8 mouse cellular contexts compared by ENCODE assay signal in the genomic region with DNA sequence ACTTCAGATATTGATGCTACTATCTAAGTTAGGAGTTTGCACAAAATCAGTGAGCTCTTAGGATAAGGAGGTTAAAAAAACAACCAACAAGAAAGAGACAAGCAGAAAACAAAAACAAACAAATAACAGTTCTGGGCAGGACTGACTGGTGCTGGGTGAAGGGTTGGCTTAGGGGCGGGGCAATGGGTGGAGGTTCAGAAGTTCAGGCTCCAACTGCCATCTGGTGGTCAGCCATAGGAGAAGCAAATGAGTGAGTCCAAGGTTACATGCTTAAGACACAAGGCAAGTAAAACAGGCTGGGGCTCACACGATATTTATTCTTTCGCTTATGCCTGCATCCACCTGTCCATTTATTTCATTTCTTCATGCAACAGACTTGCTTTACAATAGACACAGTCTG. TPM values are rescaled to one million over a fixed set of nuclear protein-coding genes. Genes with fewer than 3 reads are reported as not detected.
DNase-seq lines count a peak whose midpoint lies in the region; ATAC-seq and TF ChIP-seq lines count a peak whose summit lies in the region.

No protein-coding gene starts in this region.

- no peaks in the 10 kb centered on the region for H3K36me3 ChIP-seq in testis, adult 2 months (ENCODE audit: control insufficient read depth, insufficient read depth, low read length)
- H3K36me3 ChIP-seq in limb, embryonic 10.5 days, result no peaks in the 10 kb centered on the region
- H3K36me3 ChIP-seq in midbrain, embryonic 15.5 days (replicated peaks), result no peaks in the 10 kb centered on the region

- no peak overlapping the region for H3K4me3 ChIP-seq in testis, adult 2 months (ENCODE audit: control insufficient read depth, low read depth, low read length)
- H3K4me3 ChIP-seq in limb, embryonic 10.5 days, result no peak overlapping the region
- H3K4me3 ChIP-seq in midbrain, embryonic 15.5 days, result no peak overlapping the region

- no peak overlapping the region for H3K9ac ChIP-seq in midbrain, embryonic 15.5 days

- peak; percentile 33; the same call in 1 of the 2 replicates for TF ChIP-seq CTCF in testis, adult 2 months (IDR thresholded peaks at IDR 0.05; ENCODE audit: control insufficient read depth, insufficient read depth, insufficient replicate concordance, low read depth, low read length)

- no peak overlapping the region for H3K4me2 ChIP-seq in midbrain, embryonic 15.5 days

- WGBS in limb, embryonic 10.5 days, result 40% methylated on average over 3 of the region's 3 CpGs
- 42% methylated on average over 3 of the region's 3 CpGs for WGBS in midbrain, embryonic 15.5 days

- H3K9me3 ChIP-seq in limb, embryonic 10.5 days (replicated peaks), result no peaks in the 10 kb centered on the region
- H3K9me3 ChIP-seq in midbrain, embryonic 15.5 days, result no peaks in the 10 kb centered on the region

- H3K4me1 ChIP-seq in testis, adult 2 months (ENCODE audit: control insufficient read depth, insufficient read depth, low read length), result no peaks in the 10 kb centered on the region
- H3K4me1 ChIP-seq in limb, embryonic 10.5 days, result no peaks in the 10 kb centered on the region
- H3K4me1 ChIP-seq in midbrain, embryonic 15.5 days, result no peaks in the 10 kb centered on the region

- DNase-seq in testis, postnatal 14 days (ENCODE audit: low spot score), result no peak
- DNase-seq in embryo, embryonic 10.5 days (ENCODE audit: low spot score), result peak; percentile 78
- DNase-seq in gastrocnemius, postnatal 4 days (ENCODE audit: low spot score in 2 of 2), result peak; percentile 21 to 44
- DNase-seq in kidney, adult 8-10 months, result peak; percentile 59 to 65
- peak; percentile 49 for DNase-seq in limb, embryonic 10.5 days (ENCODE audit: low spot score)
- DNase-seq in spleen, adult 12 weeks (ENCODE audit: low spot score), result peak; percentile 23

- no peak overlapping the region for H3K27ac ChIP-seq in testis, adult 2 months (ENCODE audit: control insufficient read depth, insufficient read depth, low read depth, low read length)
- H3K27ac ChIP-seq in limb, embryonic 10.5 days, result no peak overlapping the region
- H3K27ac ChIP-seq in midbrain, embryonic 15.5 days, result no peak overlapping the region

- peak; percentile 91 for ATAC-seq in midbrain, embryonic 15.5 days (replicated peaks)

- no peak for TF ChIP-seq POLR2A in testis, adult 2 months (IDR thresholded peaks at IDR 0.05; ENCODE audit: control insufficient read depth, low read depth, low read length)

- H3K27me3 ChIP-seq in testis, adult 2 months (ENCODE audit: control insufficient read depth, insufficient read depth, low read length), result no peaks in the 10 kb centered on the region
- peaks cover 91% of the 10 kb centered on the region for H3K27me3 ChIP-seq in limb, embryonic 10.5 days (ENCODE audit: low read depth, poor library complexity, severe bottlenecking)
- H3K27me3 ChIP-seq in midbrain, embryonic 15.5 days (replicated peaks), result no peaks in the 10 kb centered on the region; the same call in 1 of the 2 replicates

RNA-seq across cellular contexts. Expression of a gene that starts 13.8 kb away (rescaled TPM):
- 3.1 and 3.3 TPM in 2 replicates for polyA plus RNA-seq in testis, adult 2 months (2012; rRNA removed)
- 10 to 100 TPM; 46.7 to 55.1 TPM for total RNA-seq in gastrocnemius, postnatal 4 days (2021)
- polyA plus RNA-seq in limb, embryonic 10.5 days (2016; fragmentation: Nextera tagmentation; extraction: Ambion mirVana), result 43.1 and 45.5 TPM in 2 replicates
- polyA plus RNA-seq in midbrain, embryonic 15.5 days (2015; fragmentation: Nextera tagmentation; extraction: Ambion mirVana), result 23.2 and 24.9 TPM in 2 replicates

RNA-seq across cellular contexts. Expression of a gene that starts 37.8 kb away (rescaled TPM):
- polyA plus RNA-seq in testis, adult 2 months (2012; rRNA removed), result 2.1 and 2.4 TPM in 2 replicates
- under 1 TPM; 0.16 to 0.29 TPM for total RNA-seq in gastrocnemius, postnatal 4 days (2021)
- polyA plus RNA-seq in limb, embryonic 10.5 days (2016; fragmentation: Nextera tagmentation; extraction: Ambion mirVana), result 0.79 and 1.1 TPM in 2 replicates
- 0.10 and 0.37 TPM in 2 replicates for polyA plus RNA-seq in midbrain, embryonic 15.5 days (2015; fragmentation: Nextera tagmentation; extraction: Ambion mirVana)

RNA-seq across cellular contexts. Expression of a gene that starts 44.3 kb away (rescaled TPM):
- polyA plus RNA-seq in testis, adult 2 months (2012; rRNA removed), result not detected in 2 replicates
- under 1 TPM in 1 of 2 experiments, not detected in 1; 0.07 TPM for total RNA-seq in gastrocnemius, postnatal 4 days (2021)
- polyA plus RNA-seq in limb, embryonic 10.5 days (2016; fragmentation: Nextera tagmentation; extraction: Ambion mirVana), result not detected in 2 replicates
- polyA plus RNA-seq in midbrain, embryonic 15.5 days (2015; fragmentation: Nextera tagmentation; extraction: Ambion mirVana), result 0.05 TPM in 1 of 2 replicates, not detected in the other

RNA-seq across cellular contexts. Expression of a gene that starts 51.5 kb away (rescaled TPM):
- 6.8 and 7.3 TPM in 2 replicates for polyA plus RNA-seq in testis, adult 2 months (2012; rRNA removed)
- total RNA-seq in gastrocnemius, postnatal 4 days (2021), result not detected
- not detected in 2 replicates for polyA plus RNA-seq in limb, embryonic 10.5 days (2016; fragmentation: Nextera tagmentation; extraction: Ambion mirVana)
- polyA plus RNA-seq in midbrain, embryonic 15.5 days (2015; fragmentation: Nextera tagmentation; extraction: Ambion mirVana), result not detected in 2 replicates
